ENCODE assay signal across 8 mouse cellular contexts in the genomic region with DNA sequence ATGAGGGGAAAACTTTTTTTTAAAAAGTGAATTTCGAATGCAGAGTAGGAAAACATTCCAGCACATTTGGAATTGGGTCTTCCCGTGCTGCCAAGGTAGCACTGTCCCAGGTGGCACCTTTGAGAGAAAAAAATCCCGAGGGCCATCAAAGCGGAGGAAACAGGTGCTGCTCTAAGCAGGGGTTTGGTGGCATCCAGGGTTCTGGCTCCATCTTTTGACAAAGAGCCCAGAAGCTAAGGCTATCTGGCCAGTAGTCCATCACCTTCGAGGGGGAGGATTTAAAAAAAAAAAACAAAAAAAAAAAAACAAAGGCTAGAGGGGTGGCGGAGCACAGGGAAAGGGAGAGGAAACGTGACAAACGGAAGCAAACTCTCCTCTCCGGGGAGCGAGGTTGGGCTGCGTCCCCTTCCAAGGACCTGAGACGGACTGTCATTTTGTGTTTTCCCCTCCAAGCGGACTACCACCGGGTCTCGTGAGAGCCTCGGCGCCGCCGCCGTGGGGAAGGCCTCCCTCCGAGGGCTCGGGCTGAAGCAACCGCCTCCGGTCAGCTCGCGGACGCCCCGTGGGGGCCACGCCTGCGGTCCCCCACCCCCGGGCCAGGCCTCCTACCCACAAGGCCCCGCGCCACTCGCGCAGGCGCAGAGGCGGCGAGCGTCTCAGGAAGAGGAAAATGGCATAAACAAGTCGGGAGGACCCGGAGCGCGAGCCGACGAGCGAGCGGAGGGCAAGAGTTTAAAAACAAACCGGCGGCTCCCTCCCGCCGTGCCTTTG. TPM values are rescaled to one million over a fixed set of nuclear protein-coding genes. Genes with fewer than 3 reads are reported as not detected.
DNase-seq lines count a peak whose midpoint lies in the region; ATAC-seq and TF ChIP-seq lines count a peak whose summit lies in the region.

A gene (plus strand): TSS at position 627 of the 771 bp plus-strand sequence.

- peaks cover 10% of the 10 kb centered on the region for H3K4me1 ChIP-seq in cortical plate, adult 2 months (ENCODE audit: control insufficient read depth, insufficient read depth, low read length)

- TF ChIP-seq CTCF in cortical plate, adult 2 months (IDR thresholded peaks at IDR 0.05; ENCODE audit: extremely low read depth, insufficient read depth, low read length): no peak

- peak; percentile 55 for ATAC-seq in activated CD4-positive, CD25-positive, alpha-beta regulatory T cell, adult 4 months
- peak; percentile 55 for ATAC-seq in megakaryocyte progenitor cell, adult 5-6 weeks (replicated peaks; ENCODE audit: poor library complexity)

- DNase-seq in gastrocnemius, postnatal 10 days: peak; percentile 96
- DNase-seq in induced T-regulatory cell, adult 2 months (ENCODE audit: low read depth): peak; percentile 97
- DNase-seq in left cerebral cortex, adult 9 months (ENCODE audit: low spot score in 2 of 2): peak; percentile 85 to 94
- peak; percentile 93 for DNase-seq in right cerebral cortex, postnatal 14 days
- DNase-seq in urinary bladder, postnatal 36 days (ENCODE audit: low spot score in 2 of 2): peak; percentile 94 to 96

- H3K4me3 ChIP-seq in cortical plate, adult 2 months (ENCODE audit: insufficient read depth, low read length): peak within 1 kb of the TSS; percentile 51

- H3K27ac ChIP-seq in cortical plate, adult 2 months (ENCODE audit: insufficient read depth, low read length): peak within 1 kb of the TSS; percentile 97

- peak; percentile 83 for TF ChIP-seq POLR2A in cortical plate, adult 2 months (IDR thresholded peaks at IDR 0.05; ENCODE audit: extremely low read depth, insufficient read depth, low read length)

RNA-seq across cellular contexts. Expression of the gene that starts here (rescaled TPM):
- 100 to 1,000 TPM; 135 to 188 TPM for polyA plus RNA-seq in activated CD4-positive, CD25-positive, alpha-beta regulatory T cell, adult 4 months (2017; shearing (Covaris generic))
- 51.2 and 52.9 TPM in 2 replicates for polyA plus RNA-seq in cortical plate, adult 2 months (2012; rRNA removed)
- total RNA-seq in gastrocnemius, postnatal 10 days (2021): 10 to 100 TPM; 35.7 to 48.3 TPM
- 385 and 404 TPM in 2 replicates for total RNA-seq in megakaryocyte progenitor cell, adult 5-6 weeks (2015)
- total RNA-seq in megakaryocyte progenitor cell, adult 5-6 weeks (2017): 156 and 215 TPM in 2 replicates

Comparison
In these comparisons a context has a peak if more than half of its experiments do, and no peak if none do; other contexts are left out.
1. Peak in every context shown above with its lines: DNase-seq, ATAC-seq, H3K4me3 ChIP-seq and H3K27ac ChIP-seq.